Mouse (Mus musculus) intestine, embryonic 14.5 days (tissue): ENCODE measurements at regions not wholly inside any gene's neighbourhood (a gene's known extent, or its start where the extent isn't known, plus 50 kb on each side); places are given as distances from the start of the nearest gene placed in this dataset.

Source experiments
- ATAC-seq: fragments of 200-750 bp; cut with Nextera tagmentation; replicated peaks from 2 replicates; pipeline ENCODE4 v1.8.0; 2017; ENCODE audit warnings: low read depth, moderate number of reproducible peaks, moderate TSS enrichment, moderate library complexity; ENCODE audit not compliant: low FRiP score, low TSS enrichment
- DNase-seq: peaks from one replicate; pipeline ENCODE4 v3.0.0-alpha.2; 2018; ENCODE audit warnings: low spot score
- H3K27ac ChIP-seq: fragments of 300-500 bp; sonication (generic); 2 replicates; pipeline ENCODE4 v1.5.1; 2014; ENCODE audit warnings: low read depth, mild to moderate bottlenecking, control low read depth
- H3K27me3 ChIP-seq: fragments of 300-500 bp; sonication (generic); replicated peaks from 2 replicates; pipeline ENCODE4 v1.6.1; 2014; ENCODE audit warnings: low read length, control low read depth; ENCODE audit not compliant: control insufficient read depth, insufficient read depth
- H3K36me3 ChIP-seq: fragments of 300-500 bp; sonication (generic); 2 replicates; pipeline ENCODE4 v1.6.1; 2014; ENCODE audit warnings: low read length, control low read depth; ENCODE audit not compliant: control insufficient read depth, insufficient read depth
- H3K4me1 ChIP-seq: fragments of 300-500 bp; sonication (generic); replicated peaks from 2 replicates; pipeline ENCODE4 v1.6.1; 2014; ENCODE audit warnings: low read length, control low read depth, mixed read lengths; ENCODE audit not compliant: control insufficient read depth, insufficient read depth
- H3K4me2 ChIP-seq: fragments of 300-500 bp; sonication (generic); 2 replicates; pipeline ENCODE4 v1.6.1; 2014; ENCODE audit warnings: low read length
- H3K4me3 ChIP-seq: fragments of 300-500 bp; sonication (generic); 2 replicates; pipeline ENCODE4 v1.5.1; 2014; ENCODE audit warnings: low read depth, low read length, control low read depth, mixed read lengths
- H3K9ac ChIP-seq: fragments of 300-500 bp; sonication (generic); 2 replicates; pipeline ENCODE4 v1.6.1; 2014; ENCODE audit warnings: mild to moderate bottlenecking, low read length
- H3K9me3 ChIP-seq: fragments of 300-500 bp; sonication (generic); 2 replicates; pipeline ENCODE4 v1.6.1; 2016; ENCODE audit warnings: low read length, control low read depth; ENCODE audit not compliant: control insufficient read depth
- WGBS: fragments of 180-500 bp; shearing (Covaris S2); extraction: QIAGEN DNeasy Blood & Tissue Kit; methylation state at CpG from one replicate; pipeline ENCODE4 v1.1.7; 2014; 5-methylcytosine and 5-hydroxymethylcytosine counted together

GRCm38 (mm10) chr17:31793964-31794363 lies 61.6 kb downstream of the Sik1 start:
- Histone ChIP-seq H3K4me3 (no peak overlapping the region), H3K36me3 (no peaks in the 10 kb centered on the region), H3K27me3 (no peaks in the 10 kb centered on the region), H3K9me3 (no peaks in the 10 kb centered on the region), H3K9ac (no peak overlapping the region), H3K4me1 (peaks cover 14% of the 10 kb centered on the region), H3K27ac (no peak overlapping the region), H3K4me2 (no peak overlapping the region)
- ATAC-seq = no peak
- 72% methylated on average over 4 of the region's 4 CpGs for WGBS
- DNase-seq = no peak
